Mouse (Mus musculus): Measurements from ENCODE around the gene Tmem176b. TPM values are rescaled to one million over a fixed set of nuclear protein-coding genes. Genes with fewer than 3 reads are reported as not detected.
"Not testable (repeated sequence)": the region's sequence is repeated elsewhere in the genome, so short reads cannot be mapped to it uniquely, and the experiment has no call there.

Gene Tmem176b
- polyA plus RNA-seq, 1 experiment from 2014 or later: 25.4 TPM

DNA sequence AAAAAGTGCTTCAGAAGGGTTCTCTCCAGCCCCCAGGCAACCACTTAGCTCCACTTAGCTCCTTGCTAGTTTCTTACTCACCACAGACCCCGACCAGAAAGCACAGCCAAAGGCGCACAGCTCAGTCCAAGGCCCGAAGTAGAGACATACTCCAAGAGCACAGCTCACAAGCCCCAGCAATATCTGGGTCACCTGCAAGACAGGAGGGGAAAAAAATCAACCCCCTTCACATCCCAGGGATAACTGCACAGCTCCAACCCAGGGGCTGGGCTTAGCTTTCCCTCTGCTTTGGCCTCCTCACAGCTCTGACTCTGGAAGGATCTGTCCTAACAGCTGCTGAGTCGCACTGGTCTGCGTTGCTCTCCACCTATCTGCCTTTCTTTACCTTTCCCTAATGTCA is 5.2 kb downstream of the Tmem176b start:
- H3K4me1 ChIP-seq: peaks cover 16% of the 10 kb centered on the region
- no peak overlapping the region for H3K27ac ChIP-seq
- no peak overlapping the region for H3K4me3 ChIP-seq
- no peak for DNase-seq (ENCODE audit: extremely low spot score, low spot score)
- WGBS: 89% methylated on average over 5 of the region's 5 CpGs
- H3K27me3 ChIP-seq (ENCODE audit: poor library complexity, severe bottlenecking): no peaks in the 10 kb centered on the region
- peaks cover 8% of the 10 kb centered on the region; the same call in 1 of the 2 replicates for H3K36me3 ChIP-seq (replicated peaks)
- no peaks in the 10 kb centered on the region for H3K9me3 ChIP-seq

DNA sequence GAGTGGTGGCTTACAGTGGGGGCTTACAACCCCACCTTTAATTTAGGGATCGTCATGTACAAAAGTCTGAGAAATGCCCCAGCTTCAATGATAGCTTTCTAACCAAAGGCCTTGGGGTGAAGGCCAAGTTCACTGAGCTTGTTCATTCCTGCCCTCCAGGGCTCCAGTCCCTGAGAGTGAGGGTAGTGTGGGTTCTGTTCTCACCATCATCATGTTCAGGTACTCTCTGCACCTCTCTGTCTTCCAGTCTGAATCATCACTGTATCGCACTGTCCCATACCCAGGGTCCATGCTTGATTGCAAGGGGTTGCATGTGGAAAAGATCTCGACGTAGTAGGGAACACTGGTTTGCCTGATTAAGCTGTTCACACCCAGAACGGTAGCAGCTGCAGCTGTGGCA is 6.1 kb downstream of the Tmem176b start:
- Histone ChIP-seq H3K9me3 (no peaks in the 10 kb centered on the region), H3K27ac (no peak overlapping the region), H3K4me1 (peaks cover 7% of the 10 kb centered on the region), H3K27me3 (ENCODE audit: poor library complexity, severe bottlenecking) (no peaks in the 10 kb centered on the region), H3K4me3 (no peak overlapping the region), H3K36me3 (replicated peaks) (peaks cover 8% of the 10 kb centered on the region; the same call in 1 of the 2 replicates)
- 90% methylated on average over 5 of the region's 5 CpGs for WGBS
- DNase-seq (ENCODE audit: extremely low spot score, low spot score): peak; percentile 5

DNA sequence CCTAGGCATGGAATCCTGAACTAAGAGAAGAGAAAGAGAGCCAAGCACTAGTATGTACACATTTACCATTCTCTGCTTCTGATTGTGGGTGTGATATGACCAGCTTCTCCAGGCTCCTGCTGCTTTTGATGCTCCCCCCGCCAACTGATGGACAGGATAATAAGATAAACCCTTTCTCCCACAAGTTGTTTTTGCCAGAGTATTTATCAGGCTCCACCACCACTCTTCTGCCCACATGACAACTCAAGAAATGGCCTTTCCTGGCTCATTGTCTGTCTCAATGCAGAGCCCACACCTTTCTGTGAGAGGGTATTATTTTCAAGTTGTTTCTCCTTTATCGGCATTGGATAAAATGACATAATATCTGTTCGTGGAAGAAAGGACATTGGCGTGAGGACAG is 7.8 kb downstream of the Tmem176b start:
- no peak for DNase-seq (ENCODE audit: extremely low spot score, low spot score)
- no peaks in the 10 kb centered on the region for H3K27me3 ChIP-seq (ENCODE audit: poor library complexity, severe bottlenecking)
- H3K36me3 ChIP-seq (replicated peaks): peaks cover 8% of the 10 kb centered on the region; the same call in 1 of the 2 replicates
- H3K4me1 ChIP-seq: no peaks in the 10 kb centered on the region
- no peak overlapping the region for H3K27ac ChIP-seq
- no peak overlapping the region for H3K4me3 ChIP-seq
- H3K9me3 ChIP-seq: no peaks in the 10 kb centered on the region
- WGBS: 96% methylated on average over 4 of the region's 4 CpGs

DNA sequence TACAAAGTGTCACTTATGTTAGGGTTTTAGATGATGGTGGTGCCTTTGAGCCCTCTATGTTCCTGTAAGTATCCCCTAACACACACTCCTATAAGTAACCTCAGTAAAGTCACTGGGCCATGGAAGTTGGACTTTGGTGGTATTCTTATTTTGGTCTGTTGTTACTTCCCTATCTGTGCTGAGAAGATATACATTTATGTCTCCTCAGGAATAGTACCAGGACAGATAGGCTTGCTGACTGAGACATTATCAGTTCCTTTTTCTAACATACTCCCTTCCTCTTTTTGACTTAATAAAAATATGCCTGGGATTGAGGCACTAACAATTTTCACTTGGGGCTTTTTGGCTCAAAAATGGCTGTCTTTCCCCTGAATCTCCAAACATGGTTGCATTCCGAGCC is 8.9 kb downstream of the Tmem176b start:
- DNase-seq (ENCODE audit: extremely low spot score, low spot score): no peak
- H3K27ac ChIP-seq: no peak overlapping the region
- WGBS: 95% methylated on average over 1 of the region's 1 CpGs
- no peak overlapping the region for H3K4me3 ChIP-seq
- no peaks in the 10 kb centered on the region for H3K4me1 ChIP-seq
- no peaks in the 10 kb centered on the region for H3K9me3 ChIP-seq
- peaks cover 8% of the 10 kb centered on the region; the same call in 1 of the 2 replicates for H3K36me3 ChIP-seq (replicated peaks)
- no peaks in the 10 kb centered on the region for H3K27me3 ChIP-seq (ENCODE audit: poor library complexity, severe bottlenecking)

DNA sequence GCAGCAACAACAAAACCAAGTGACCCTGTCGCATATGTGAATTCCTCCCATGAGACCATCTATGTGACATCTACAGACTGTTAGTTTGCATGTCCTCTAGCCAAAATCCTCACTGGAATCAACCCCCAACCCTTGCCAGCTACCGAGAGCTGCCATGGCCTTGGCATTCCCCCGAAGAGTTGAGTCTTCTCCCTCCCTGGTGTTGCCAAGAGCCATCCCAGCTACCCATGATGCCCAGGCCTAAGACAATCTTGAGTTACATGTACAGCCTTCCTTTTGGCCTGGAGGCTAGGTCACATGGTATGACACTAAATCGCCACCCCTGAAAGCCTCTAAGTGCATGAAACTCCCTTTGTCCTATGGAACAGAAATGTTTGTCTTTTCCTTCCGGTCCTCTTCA is 10.2 kb downstream of the Tmem176b start:
- H3K36me3 ChIP-seq (replicated peaks): peaks cover 8% of the 10 kb centered on the region; the same call in 1 of the 2 replicates
- no peaks in the 10 kb centered on the region for H3K9me3 ChIP-seq
- DNase-seq (ENCODE audit: extremely low spot score, low spot score): peak; percentile 2
- no peak overlapping the region for H3K4me3 ChIP-seq
- H3K4me1 ChIP-seq: no peaks in the 10 kb centered on the region
- no peak overlapping the region for H3K27ac ChIP-seq
- H3K27me3 ChIP-seq (ENCODE audit: poor library complexity, severe bottlenecking): no peaks in the 10 kb centered on the region
- WGBS: 87% methylated on average over 5 of the region's 5 CpGs

DNA sequence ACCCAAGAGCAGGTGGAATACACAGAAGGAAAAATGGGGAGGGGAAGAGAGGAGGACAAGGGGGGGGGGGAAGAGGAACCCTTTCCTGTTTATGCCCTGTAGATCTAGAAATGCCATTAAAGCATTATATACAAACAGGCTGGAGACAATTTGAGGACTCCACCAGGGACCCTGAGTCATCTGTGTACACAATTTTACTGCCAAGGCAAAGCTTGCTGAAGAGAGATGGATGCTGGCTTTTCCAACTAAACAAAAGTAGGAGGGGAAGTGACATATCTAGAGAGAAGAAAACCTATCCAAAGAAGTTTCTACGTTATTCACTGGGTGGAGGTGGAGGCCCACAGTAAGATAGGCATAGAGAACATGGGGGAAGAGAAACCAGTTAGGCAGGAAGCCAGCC is 11.1 kb downstream of the Tmem176b start:
- WGBS: 90% methylated on average over 1 of the region's 1 CpGs
- Histone ChIP-seq H3K9me3 (no peaks in the 10 kb centered on the region), H3K4me1 (no peaks in the 10 kb centered on the region), H3K27me3 (ENCODE audit: poor library complexity, severe bottlenecking) (no peaks in the 10 kb centered on the region), H3K4me3 (no peak overlapping the region), H3K27ac (no peak overlapping the region), H3K36me3 (replicated peaks) (peaks cover 8% of the 10 kb centered on the region; the same call in 1 of the 2 replicates)
- peak; percentile 5 for DNase-seq (ENCODE audit: extremely low spot score, low spot score)

DNA sequence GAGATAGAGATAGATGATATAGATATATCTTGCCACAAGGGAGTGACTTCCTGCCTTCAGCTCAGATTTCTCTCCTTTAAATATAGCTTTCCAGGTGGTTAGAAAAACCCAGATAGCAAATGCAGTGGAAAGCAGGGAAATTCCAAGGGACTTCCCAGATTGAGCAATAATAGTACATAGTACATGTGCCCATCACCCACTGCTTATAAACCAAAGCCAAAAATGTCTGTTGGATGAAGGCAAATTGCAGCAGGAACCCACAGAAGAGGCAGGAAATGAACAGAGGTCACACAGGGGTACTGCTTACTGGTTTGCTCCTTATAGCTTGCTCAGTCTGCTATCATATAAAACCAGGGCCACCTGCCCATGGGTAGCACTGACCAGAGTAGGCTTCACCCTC is 11.6 kb downstream of the Tmem176b start:
- DNase-seq (ENCODE audit: extremely low spot score, low spot score): peak; percentile 5
- no peak overlapping the region for H3K4me3 ChIP-seq
- H3K9me3 ChIP-seq: no peaks in the 10 kb centered on the region

DNA sequence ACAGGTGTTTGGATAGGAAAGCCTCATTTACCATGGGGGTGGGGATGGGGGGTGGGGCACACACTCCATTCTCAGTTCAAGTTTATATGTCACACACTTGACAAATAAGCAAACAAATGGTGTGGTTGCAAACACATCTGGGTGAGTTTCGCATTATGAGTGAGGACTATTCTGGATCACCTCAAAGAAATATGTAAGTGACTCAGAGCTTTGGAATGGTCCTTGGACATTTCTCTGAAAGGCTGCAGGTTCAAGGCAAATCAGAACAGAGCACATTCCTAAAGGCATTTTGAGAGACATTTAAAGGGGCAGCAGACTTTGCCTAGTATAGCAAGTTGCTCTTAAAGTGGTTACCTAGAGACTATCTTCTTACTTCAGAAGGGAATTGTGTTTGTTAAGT is 12.3 kb downstream of the Tmem176b start:
- DNase-seq (ENCODE audit: extremely low spot score, low spot score): peak; percentile 2
- no peak overlapping the region for H3K27ac ChIP-seq
- H3K27me3 ChIP-seq (ENCODE audit: poor library complexity, severe bottlenecking): no peaks in the 10 kb centered on the region
- H3K36me3 ChIP-seq (replicated peaks): peaks cover 4% of the 10 kb centered on the region; the same call in 1 of the 2 replicates
- H3K9me3 ChIP-seq: no peaks in the 10 kb centered on the region
- no peaks in the 10 kb centered on the region for H3K4me1 ChIP-seq
- WGBS: 95% methylated on average over 1 of the region's 1 CpGs
- H3K4me3 ChIP-seq: no peak overlapping the region

More for the DNA sequence above, 11.6 kb downstream of the Tmem176b start:
- no peaks in the 10 kb centered on the region for H3K27me3 ChIP-seq (ENCODE audit: poor library complexity, severe bottlenecking)
- H3K4me1 ChIP-seq: no peaks in the 10 kb centered on the region
- H3K36me3 ChIP-seq (replicated peaks): peaks cover 8% of the 10 kb centered on the region; the same call in 1 of the 2 replicates
- no peak overlapping the region for H3K27ac ChIP-seq

DNA sequence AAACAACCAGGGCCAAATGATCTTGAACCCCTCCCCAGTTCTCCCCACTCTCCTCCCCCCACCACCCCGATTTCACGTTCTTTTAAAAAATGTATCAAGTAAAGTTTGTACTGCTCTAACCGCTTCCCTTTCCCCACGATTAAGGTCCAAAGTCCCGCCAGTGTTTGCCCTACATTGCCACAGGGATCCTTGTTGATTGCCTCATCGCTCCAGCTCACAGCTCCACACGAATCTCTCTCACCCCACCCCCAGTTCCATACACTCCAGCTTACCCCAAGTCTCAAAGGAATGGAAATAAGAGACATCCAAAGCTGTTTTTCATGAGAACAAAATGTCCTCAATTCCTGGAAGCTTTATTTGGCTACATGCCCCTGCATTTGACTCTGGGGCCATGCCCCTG is 16.3 kb downstream of the Tmem176b start:
- WGBS: 76% methylated on average over 7 of the region's 7 CpGs
- no peak overlapping the region for H3K27ac ChIP-seq

DNA sequence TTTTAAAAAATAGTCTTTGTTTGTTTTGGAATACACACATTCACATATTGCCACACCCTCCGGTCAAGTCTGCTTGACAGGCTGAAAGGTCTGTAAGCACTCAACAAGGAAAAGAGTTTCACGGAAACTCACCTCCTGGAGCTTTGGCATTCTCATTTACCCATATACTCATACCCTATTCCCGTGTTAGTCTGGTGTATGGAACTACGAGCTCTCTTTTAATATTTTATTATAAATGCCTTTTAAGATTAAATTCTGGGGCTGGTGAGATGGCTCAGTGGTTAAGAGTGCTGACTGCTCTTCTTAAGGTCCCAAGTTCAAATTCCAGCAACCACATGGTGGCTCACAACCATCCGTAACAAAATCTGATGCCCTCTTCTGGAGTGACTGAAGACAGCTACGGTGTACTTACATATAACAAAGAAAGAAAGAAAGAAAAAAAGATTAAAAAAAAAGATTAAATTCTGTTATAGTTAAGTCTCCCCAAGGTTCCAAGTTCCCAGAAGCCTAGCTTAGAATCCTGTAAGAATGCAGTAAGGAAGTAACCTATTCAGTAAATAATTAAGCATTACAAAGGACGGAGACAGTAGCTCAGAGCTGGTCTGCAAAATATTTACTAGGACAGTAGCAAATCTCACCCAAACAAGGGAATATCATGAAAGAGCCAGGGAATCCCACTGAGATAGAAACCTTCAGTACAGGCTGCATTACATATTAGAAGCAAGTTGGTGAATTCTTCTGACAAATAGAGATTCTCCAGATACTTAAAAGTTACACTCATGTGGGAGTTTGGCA is 19.1 kb downstream of the Tmem176b start:
- not testable (repeated sequence) for H3K9me3 ChIP-seq; H3K27ac ChIP-seq; H3K27me3 ChIP-seq (ENCODE audit: poor library complexity, severe bottlenecking); H3K36me3 ChIP-seq (replicated peaks); H3K4me3 ChIP-seq; DNase-seq (ENCODE audit: extremely low spot score, low spot score); H3K4me1 ChIP-seq
- 88% methylated on average over 7 of the region's 7 CpGs for WGBS

More for the DNA sequence above, 16.3 kb downstream of the Tmem176b start:
- Histone ChIP-seq H3K36me3 (replicated peaks) (no peaks in the 10 kb centered on the region), H3K27me3 (ENCODE audit: poor library complexity, severe bottlenecking) (no peaks in the 10 kb centered on the region), H3K4me3 (no peak overlapping the region), H3K9me3 (no peaks in the 10 kb centered on the region), H3K4me1 (no peaks in the 10 kb centered on the region)
- DNase-seq (ENCODE audit: extremely low spot score, low spot score): no peak

DNA sequence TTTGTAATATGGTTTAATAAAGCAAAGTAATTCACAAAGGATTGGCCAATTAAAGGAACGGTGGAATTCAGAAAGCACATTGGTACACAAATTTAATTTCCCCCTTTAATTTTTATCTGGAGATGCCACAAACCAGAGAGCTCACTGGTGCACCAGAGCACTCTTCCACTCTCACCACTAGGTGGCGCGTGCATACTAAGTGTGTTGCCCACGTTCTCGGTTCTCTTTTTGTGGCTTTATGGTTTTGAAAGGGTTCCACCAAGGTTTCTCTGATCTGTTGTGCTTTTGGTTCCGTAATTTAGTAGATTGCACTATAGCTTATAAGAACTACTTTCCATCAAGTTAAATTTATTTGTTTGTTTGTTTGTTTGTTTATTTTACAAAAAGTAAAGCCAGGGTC is 23.5 kb downstream of the Tmem176b start:
- Histone ChIP-seq H3K27ac (no peak overlapping the region), H3K36me3 (replicated peaks) (no peaks in the 10 kb centered on the region), H3K4me3 (no peak overlapping the region), H3K4me1 (no peaks in the 10 kb centered on the region), H3K27me3 (ENCODE audit: poor library complexity, severe bottlenecking) (no peaks in the 10 kb centered on the region), H3K9me3 (no peaks in the 10 kb centered on the region)
- peak; percentile 43 for DNase-seq (ENCODE audit: extremely low spot score, low spot score)
- WGBS: 12% methylated on average over 6 of the region's 6 CpGs

DNA sequence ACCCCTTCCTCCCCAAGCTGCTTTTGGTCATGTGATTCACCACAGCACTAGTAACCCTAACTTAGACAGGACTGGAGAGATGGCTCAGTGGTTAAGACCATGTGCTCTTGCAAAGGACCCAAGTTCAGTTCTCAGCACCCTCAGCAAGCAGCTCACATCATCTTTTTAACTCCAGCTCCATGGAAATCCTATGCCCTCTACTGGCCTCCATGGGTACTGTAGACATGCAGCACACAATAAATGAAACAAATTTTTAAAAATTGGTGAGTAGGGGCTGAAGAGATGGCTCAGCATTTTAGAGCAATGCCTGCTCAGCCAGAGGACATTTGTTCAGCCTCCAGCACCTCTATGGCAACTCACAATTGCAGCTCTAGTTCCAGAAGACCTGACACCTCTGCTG is 26.3 kb downstream of the Tmem176b start:
- no peaks in the 10 kb centered on the region for H3K36me3 ChIP-seq (replicated peaks)
- DNase-seq (ENCODE audit: extremely low spot score, low spot score): peak; percentile 5

DNA sequence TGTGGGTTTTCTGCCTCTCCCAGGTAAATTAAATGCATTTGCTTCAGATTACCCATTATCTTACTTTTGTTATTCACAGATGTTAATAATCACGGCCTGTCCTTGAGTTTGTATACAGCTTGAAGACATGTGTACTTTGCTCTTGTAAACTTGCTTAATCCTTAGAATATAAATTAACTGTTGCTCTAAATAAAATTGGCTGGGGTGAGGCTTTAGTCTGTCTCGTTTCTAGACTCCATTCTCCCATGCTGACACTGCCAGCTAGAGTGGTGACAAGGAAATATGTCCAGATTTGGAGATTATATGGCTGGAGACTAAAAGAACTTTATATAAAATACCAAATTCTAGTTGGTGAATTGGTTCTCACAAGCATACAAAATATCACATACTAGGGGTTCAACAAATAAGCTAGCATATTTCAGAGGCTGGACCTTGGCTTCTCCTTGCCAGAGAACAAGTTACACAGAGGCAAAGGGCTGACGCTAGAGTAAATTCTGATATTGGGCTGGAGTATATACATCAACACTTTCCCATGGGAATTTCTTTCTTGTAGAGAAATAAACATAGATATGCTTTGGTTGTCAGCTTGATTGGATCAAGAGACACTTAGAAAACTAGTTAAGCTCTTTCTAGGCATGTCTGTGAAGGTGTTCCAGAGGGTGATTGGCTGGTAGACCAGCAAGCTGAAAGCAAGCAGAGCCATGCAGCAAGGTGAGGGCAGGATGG is 31.6 kb downstream of the Tmem176b start:
- no peak for DNase-seq (ENCODE audit: extremely low spot score, low spot score)

More for the DNA sequence above, 26.3 kb downstream of the Tmem176b start:
- H3K27ac ChIP-seq: no peak overlapping the region
- no peaks in the 10 kb centered on the region for H3K4me1 ChIP-seq
- H3K4me3 ChIP-seq: no peak overlapping the region
- no peaks in the 10 kb centered on the region for H3K27me3 ChIP-seq (ENCODE audit: poor library complexity, severe bottlenecking)
- no peaks in the 10 kb centered on the region for H3K9me3 ChIP-seq

More for the DNA sequence above, 31.6 kb downstream of the Tmem176b start:
- H3K9me3 ChIP-seq: peaks cover 4% of the 10 kb centered on the region
- WGBS: 86% methylated on average over 3 of the region's 3 CpGs
- H3K27ac ChIP-seq: no peak overlapping the region
- H3K4me1 ChIP-seq: no peaks in the 10 kb centered on the region
- no peaks in the 10 kb centered on the region for H3K36me3 ChIP-seq (replicated peaks)
- no peaks in the 10 kb centered on the region for H3K27me3 ChIP-seq (ENCODE audit: poor library complexity, severe bottlenecking)
- no peak overlapping the region for H3K4me3 ChIP-seq

Measured in forebrain, embryonic 10.5 days (tissue).